In genomic region chr9:22532810-22533447, GRCm38 (mm10) we compare ENCODE assay signal across 7 mouse cellular contexts. TPM values are rescaled to one million over a fixed set of nuclear protein-coding genes. Genes with fewer than 3 reads are reported as not detected.
DNase-seq lines count a peak whose midpoint lies in the region; ATAC-seq lines count a peak whose summit lies in the region.

No protein-coding gene starts in this region.

- intact Hi-C loops in left cerebral cortex, postnatal 14 days (cut with DNase I) = no loop called here

- no peak overlapping the region for H3K27ac ChIP-seq in embryonic facial prominence, embryonic 13.5 days
- no peak overlapping the region for H3K27ac ChIP-seq in midbrain, embryonic 15.5 days

- no peaks in the 10 kb centered on the region for H3K9me3 ChIP-seq in embryonic facial prominence, embryonic 13.5 days
- no peaks in the 10 kb centered on the region for H3K9me3 ChIP-seq in midbrain, embryonic 15.5 days

- peak; percentile 48; the same call in 1 of the 2 replicates for ATAC-seq in embryonic facial prominence, embryonic 13.5 days (ENCODE audit: insufficient number of reproducible peaks, insufficient read depth, low FRiP score, low TSS enrichment, low read depth)
- ATAC-seq in midbrain, embryonic 15.5 days (replicated peaks) = peak; percentile 90

- 45% methylated on average over 9 of the region's 9 CpGs for WGBS in embryonic facial prominence, embryonic 13.5 days
- WGBS in midbrain, embryonic 15.5 days = 49% methylated on average over 9 of the region's 9 CpGs

- no peaks in the 10 kb centered on the region; the same call in 1 of the 2 replicates for H3K4me1 ChIP-seq in embryonic facial prominence, embryonic 13.5 days
- H3K4me1 ChIP-seq in midbrain, embryonic 15.5 days = no peaks in the 10 kb centered on the region

- H3K4me3 ChIP-seq in embryonic facial prominence, embryonic 13.5 days = no peak overlapping the region
- no peak overlapping the region for H3K4me3 ChIP-seq in midbrain, embryonic 15.5 days

- no peaks in the 10 kb centered on the region for H3K36me3 ChIP-seq in embryonic facial prominence, embryonic 13.5 days
- H3K36me3 ChIP-seq in midbrain, embryonic 15.5 days (replicated peaks) = no peaks in the 10 kb centered on the region

- H3K4me2 ChIP-seq in embryonic facial prominence, embryonic 13.5 days = no peak overlapping the region
- H3K4me2 ChIP-seq in midbrain, embryonic 15.5 days = no peak overlapping the region

- H3K27me3 ChIP-seq in embryonic facial prominence, embryonic 13.5 days = peaks cover 7% of the 10 kb centered on the region
- no peaks in the 10 kb centered on the region for H3K27me3 ChIP-seq in midbrain, embryonic 15.5 days (replicated peaks)

- no peak overlapping the region for H3K9ac ChIP-seq in embryonic facial prominence, embryonic 13.5 days
- H3K9ac ChIP-seq in midbrain, embryonic 15.5 days = no peak overlapping the region

- peak; percentile 60 for DNase-seq in ES-CJ7 (ENCODE audit: low read depth, low spot score)
- DNase-seq in ZHBTc4 (ENCODE audit: low read depth, low spot score) = peak; percentile 59
- DNase-seq in kidney, adult 11 months = peak; percentile 4
- peak; percentile 70 to 80 for DNase-seq in left cerebral cortex, postnatal 14 days (ENCODE audit: low spot score in 2 of 2)
- DNase-seq in thymus, postnatal 25 days = peak; percentile 27

RNA-seq across cellular contexts. Expression of gene Bbs9, which starts 57.4 kb away (rescaled TPM):
- polyA plus RNA-seq in embryonic facial prominence, embryonic 13.5 days (2015; fragmentation: Nextera tagmentation; extraction: Ambion mirVana) = 13.8 and 14.8 TPM in 2 replicates
- total RNA-seq in left cerebral cortex, postnatal 14 days (2021) = 10 to 100 TPM; 24.6 to 28.3 TPM
- 24.9 and 25.0 TPM in 2 replicates for polyA plus RNA-seq in midbrain, embryonic 15.5 days (2015; fragmentation: Nextera tagmentation; extraction: Ambion mirVana)

Comparison
In these comparisons a context has a peak if more than half of its experiments do, and no peak if none do; other contexts are left out.
1. DNase-seq: peak in every context shown above with its lines; median percentile 75 in left cerebral cortex, postnatal 14 days; 60 in ES-CJ7; 59 in ZHBTc4; 27 in thymus, postnatal 25 days; 4 in kidney, adult 11 months.